Mouse (Mus musculus): ENCODE results near the gene Zfp235. TPM values are rescaled to one million over a fixed set of nuclear protein-coding genes. Genes with fewer than 3 reads are reported as not detected.

The Zfp235 gene
- total RNA-seq, 2 experiments from 2014 or later: 8.8 TPM

Other genes with a start within 250 kb of the Zfp235 start
- gene Vmn1r178, start 242.2 kb upstream of the Zfp235 start, total RNA-seq (2021): not detected
- not detected for gene Vmn1r179, start 207.2 kb upstream of the Zfp235 start, total RNA-seq (2021)
- gene Vmn1r180, start 183.5 kb upstream of the Zfp235 start, total RNA-seq (2021): not detected
- not detected for gene Vmn1r181, start 159.6 kb upstream of the Zfp235 start, total RNA-seq (2021)
- not detected for gene V1rd19, start 132.5 kb upstream of the Zfp235 start, total RNA-seq (2021)
- not detected for gene Vmn1r183, start 80.9 kb upstream of the Zfp235 start, total RNA-seq (2021)
- gene Zfp180, start 52.2 kb upstream of the Zfp235 start, total RNA-seq (2021): 10 to 100 TPM; 23.3 to 26.3 TPM
- 1 to 10 TPM; 2.8 to 3.4 TPM for gene Zfp112, start 21.9 kb upstream of the Zfp235 start, total RNA-seq (2021)
- gene Zfp114, start 40.9 kb downstream of the Zfp235 start, total RNA-seq (2021): under 1 TPM; 0.20 to 0.70 TPM
- 1 to 10 TPM; 8.1 to 9.9 TPM for gene Zfp111, start 77.3 kb downstream of the Zfp235 start, total RNA-seq (2021)
- 1 to 10 TPM; 3.4 to 3.8 TPM for gene Zfp109, start 103.4 kb downstream of the Zfp235 start, total RNA-seq (2021)
- 1 to 10 TPM; 2.0 to 2.1 TPM for gene Zfp108, start 120.6 kb downstream of the Zfp235 start, total RNA-seq (2021)
- gene Zfp93, start 136.3 kb downstream of the Zfp235 start, total RNA-seq (2021): 1 to 10 TPM; 4.7 to 5.2 TPM
- gene Zfp61, start 167.1 kb downstream of the Zfp235 start, total RNA-seq (2021): 10 to 100 TPM in 1 of 2 experiments, 1 to 10 TPM in 1; 8.8 to 10.3 TPM
- 1 to 10 TPM; 3.1 to 4.0 TPM for gene Zfp94, start 182.5 kb downstream of the Zfp235 start, total RNA-seq (2021)
- under 1 TPM; 0.36 to 0.56 TPM for gene Tescl, start 199.8 kb downstream of the Zfp235 start, total RNA-seq (2021)
- not detected for gene Lypd5, start 215.0 kb downstream of the Zfp235 start, total RNA-seq (2021)
- gene Kcnn4, start 236.1 kb downstream of the Zfp235 start, total RNA-seq (2021): 1 to 10 TPM in 1 of 2 experiments, under 1 TPM in 1; 0.79 to 1.3 TPM

Data from adrenal gland, postnatal 36 days (tissue).